Mouse (Mus musculus) small intestine, adult 2 months (tissue): Measurements from ENCODE around the gene Znhit2. TPM values are rescaled to one million over a fixed set of nuclear protein-coding genes. Genes with fewer than 3 reads are reported as not detected.
A peak's percentile ranks its signal among the peaks of the same experiment; 100 is the strongest.

Source experiments
- H3K27ac ChIP-seq: fragments of 200-500 bp; 2 replicates; pipeline ENCODE4 v1.5.1; 2012; ENCODE audit warnings: low read depth, low read length, control low read depth, inconsistent platforms; ENCODE audit not compliant: insufficient read depth
- H3K27me3 ChIP-seq: fragments of 200-500 bp; 2 replicates; pipeline ENCODE4 v1.6.1; 2012; ENCODE audit warnings: mild to moderate bottlenecking, moderate library complexity, low read length, inconsistent platforms; ENCODE audit not compliant: control insufficient read depth, insufficient read depth
- H3K36me3 ChIP-seq: fragments of 200-500 bp; 2 replicates; pipeline ENCODE4 v1.6.1; 2012; ENCODE audit warnings: mild to moderate bottlenecking, low read length, control low read depth, inconsistent platforms; ENCODE audit not compliant: control insufficient read depth, insufficient read depth
- H3K4me1 ChIP-seq: fragments of 200-500 bp; 2 replicates; pipeline ENCODE4 v1.6.1; 2012; ENCODE audit warnings: low read length, inconsistent platforms, mixed read lengths; ENCODE audit not compliant: control insufficient read depth, insufficient read depth, insufficient read length
- H3K4me3 ChIP-seq: fragments of 200-500 bp; 2 replicates; pipeline ENCODE4 v1.5.1; 2012; ENCODE audit warnings: low read depth, mild to moderate bottlenecking, control low read depth, inconsistent platforms, low read length, moderate library complexity
- CTCF ChIP-seq: fragments of 200-500 bp; IDR thresholded peaks from 2 replicates; pipeline ENCODE4 v1.5.1; 2012; ENCODE audit warnings: low read depth, mild to moderate bottlenecking, control low read depth, inconsistent platforms, low read length, moderate library complexity, mixed read lengths; ENCODE audit not compliant: insufficient replicate concordance, insufficient read length; ENCODE audit errors: extremely low read depth
- POLR2A ChIP-seq: fragments of 200-500 bp; IDR thresholded peaks from 2 replicates; pipeline ENCODE4 v1.6.1; 2012; ENCODE audit warnings: low read depth, mild to moderate bottlenecking, control low read depth, inconsistent platforms, low read length, moderate library complexity
- WGBS: fragments of 180-500 bp; shearing (Covaris S2); methylation state at CpG from one replicate; pipeline ENCODE4 v1.1.7; 2018; 5-methylcytosine and 5-hydroxymethylcytosine counted together
- polyA plus RNA-seq: library from polyadenylated mRNA; depleted of rRNA; stranded (reverse); fragments of >200 nt; gene quantifications from 2 replicates; pipeline ENCODE4 v1.2.3, GENCODE M21; 2012; rRNA removed

The Znhit2 gene
- polyA plus RNA-seq: 56.8 and 78.1 TPM in 2 replicates

DNA sequence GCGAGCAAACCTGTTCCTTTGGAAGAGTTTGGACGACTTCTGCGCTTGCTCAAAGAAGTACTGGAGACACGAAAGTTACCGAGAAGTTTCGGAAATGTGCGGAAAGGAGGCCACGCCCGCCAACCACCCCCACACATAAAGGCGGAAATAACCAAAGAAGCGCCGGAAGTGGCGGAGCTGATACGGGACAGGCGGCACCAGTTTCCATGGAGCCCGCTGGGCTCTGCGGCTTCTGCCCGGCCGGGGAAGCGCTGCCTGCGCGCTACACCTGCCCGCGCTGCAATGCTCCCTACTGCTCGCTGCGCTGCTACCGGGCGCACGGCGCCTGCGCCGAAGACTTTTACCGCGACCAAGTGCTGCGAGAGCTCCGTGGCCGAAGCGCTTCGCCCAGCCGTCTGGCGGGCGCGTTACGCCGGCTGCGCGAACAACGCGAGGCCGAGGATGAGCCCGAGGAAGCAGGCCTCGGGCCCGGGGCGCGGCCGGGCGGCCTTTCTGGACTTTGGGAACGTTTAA is at the start of gene Znhit2:
Gene Znhit2 (plus strand): TSS at position 172 of the 513 bp plus-strand sequence.
- no peaks in the 10 kb centered on the region for H3K27me3 ChIP-seq
- peak within 1 kb of the TSS; percentile 88 for H3K27ac ChIP-seq
- H3K4me1 ChIP-seq: peaks cover 7% of the 10 kb centered on the region
- peak within 1 kb of the TSS; percentile 97 for H3K4me3 ChIP-seq
- under 1% methylated on average over 58 of the region's 58 CpGs for WGBS
- peak; percentile 86 for TF ChIP-seq POLR2A
- TF ChIP-seq CTCF: no peak
- H3K36me3 ChIP-seq: peaks cover 7% of the 10 kb centered on the region

DNA sequence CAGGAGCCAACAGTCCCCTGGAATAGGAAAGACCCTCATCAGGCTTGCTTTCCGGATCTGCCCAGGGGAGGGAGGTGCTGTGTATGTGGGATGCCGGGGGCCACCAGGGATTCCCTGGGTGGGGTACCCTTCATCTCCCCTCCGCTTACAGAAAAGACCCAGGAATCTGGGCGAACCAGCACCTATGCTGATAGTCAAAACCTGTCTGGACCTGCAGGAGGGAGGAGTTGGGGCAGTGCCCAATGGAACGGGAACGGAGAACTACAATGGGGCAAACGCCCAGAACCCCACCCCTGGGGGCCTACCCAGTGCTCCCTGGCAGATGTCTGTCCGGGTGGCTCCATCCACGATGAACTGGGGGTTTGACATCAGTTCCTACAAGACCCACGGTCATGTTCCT is 47.3 kb upstream of the Znhit2 start:
- WGBS: 44% methylated on average over 10 of the region's 10 CpGs
- Histone ChIP-seq H3K4me3 (peak overlapping the region; percentile 80), H3K27me3 (no peaks in the 10 kb centered on the region), H3K4me1 (peaks cover 11% of the 10 kb centered on the region; the same call in 1 of the 2 replicates), H3K27ac (no peak overlapping the region), H3K36me3 (peaks cover 26% of the 10 kb centered on the region)
- TF ChIP-seq POLR2A: no peak
- TF ChIP-seq CTCF: no peak

DNA sequence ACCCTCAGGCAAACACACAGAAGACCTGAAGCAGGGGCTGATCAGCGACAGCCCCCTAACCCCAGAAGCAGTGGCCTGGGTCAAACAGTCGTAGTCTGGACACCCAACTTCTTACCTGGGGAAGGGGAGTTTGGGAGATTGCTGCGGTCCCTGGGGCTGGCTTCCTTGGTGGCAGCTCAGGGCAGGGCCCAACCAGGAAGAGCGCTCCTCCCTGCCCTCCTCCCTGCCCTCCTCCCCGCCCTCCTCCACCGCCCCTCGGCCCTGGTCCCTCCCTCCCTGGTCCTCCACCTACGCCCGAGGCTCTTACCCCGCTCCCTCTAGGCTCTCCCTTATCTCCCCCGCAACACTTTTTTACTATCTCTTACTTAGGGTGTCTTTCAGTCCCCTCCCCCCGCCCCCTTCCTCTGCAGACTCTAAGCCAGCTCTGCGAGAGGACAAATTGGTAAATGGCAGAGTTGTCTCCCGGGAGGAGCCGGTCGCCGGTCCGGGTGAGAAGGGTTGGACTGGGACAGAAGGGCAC is 45.9 kb upstream of the Znhit2 start:
- TF ChIP-seq CTCF (no peak), POLR2A (peak; percentile 66; the same call in 1 of the 2 replicates)
- Histone ChIP-seq H3K36me3 (peaks cover 18% of the 10 kb centered on the region), H3K27ac (peak overlapping the region; percentile 64), H3K27me3 (no peaks in the 10 kb centered on the region), H3K4me1 (peaks cover 14% of the 10 kb centered on the region; the same call in 1 of the 2 replicates), H3K4me3 (peak overlapping the region; percentile 80)
- WGBS: 0% methylated on average over 15 of the region's 18 CpGs

GRCm38 (mm10) chr19:6015511-6016315 is 45.3 kb upstream of the Znhit2 start, which contains the start of gene Capn1:
Gene Capn1, minus strand, starts transcription at chr19:6015897.
- H3K4me1 ChIP-seq: peaks cover 17% of the 10 kb centered on the region; the same call in 1 of the 2 replicates
- TF ChIP-seq CTCF (peak; percentile 35; the same call in 1 of the 2 replicates), POLR2A (no peak)
- H3K4me3 ChIP-seq: peak within 1 kb of the TSS; percentile 80
- H3K27ac ChIP-seq: peak within 1 kb of the TSS; percentile 64
- no peaks in the 10 kb centered on the region for H3K27me3 ChIP-seq
- H3K36me3 ChIP-seq: peaks cover 12% of the 10 kb centered on the region
- WGBS: 3% methylated on average over 40 of the region's 40 CpGs

GRCm38 (mm10) chr19:6016532-6016931 is 44.5 kb upstream of the Znhit2 start:
- Histone ChIP-seq H3K36me3 (peaks cover 5% of the 10 kb centered on the region; the same call in 1 of the 2 replicates), H3K4me3 (peak overlapping the region; percentile 80; the same call in 1 of the 2 replicates), H3K4me1 (peaks cover 20% of the 10 kb centered on the region; the same call in 1 of the 2 replicates), H3K27ac (no peak overlapping the region), H3K27me3 (no peaks in the 10 kb centered on the region)
- WGBS: 40% methylated on average over 7 of the region's 7 CpGs
- TF ChIP-seq POLR2A (no peak), CTCF (no peak)

GRCm38 (mm10) chr19:6018142-6019089 is 42.6 kb upstream of the Znhit2 start:
- Histone ChIP-seq H3K27ac (no peak overlapping the region), H3K4me3 (no peak overlapping the region), H3K4me1 (peaks cover 28% of the 10 kb centered on the region; the same call in 1 of the 2 replicates), H3K27me3 (no peaks in the 10 kb centered on the region), H3K36me3 (no peaks in the 10 kb centered on the region)
- TF ChIP-seq POLR2A (no peak), CTCF (peak; percentile 96)
- 20% methylated on average over 15 of the region's 15 CpGs for WGBS
